Mouse (Mus musculus): ENCODE results near the gene Nrde2. TPM values are rescaled to one million over a fixed set of nuclear protein-coding genes. Genes with fewer than 3 reads are reported as not detected.
A peak's percentile ranks its signal among the peaks of the same experiment; 100 is the strongest.

Nrde2 gene
- 14.1 TPM in 2 replicates for polyA plus RNA-seq (2015; fragmentation: Nextera tagmentation; extraction: Ambion mirVana)

DNA sequence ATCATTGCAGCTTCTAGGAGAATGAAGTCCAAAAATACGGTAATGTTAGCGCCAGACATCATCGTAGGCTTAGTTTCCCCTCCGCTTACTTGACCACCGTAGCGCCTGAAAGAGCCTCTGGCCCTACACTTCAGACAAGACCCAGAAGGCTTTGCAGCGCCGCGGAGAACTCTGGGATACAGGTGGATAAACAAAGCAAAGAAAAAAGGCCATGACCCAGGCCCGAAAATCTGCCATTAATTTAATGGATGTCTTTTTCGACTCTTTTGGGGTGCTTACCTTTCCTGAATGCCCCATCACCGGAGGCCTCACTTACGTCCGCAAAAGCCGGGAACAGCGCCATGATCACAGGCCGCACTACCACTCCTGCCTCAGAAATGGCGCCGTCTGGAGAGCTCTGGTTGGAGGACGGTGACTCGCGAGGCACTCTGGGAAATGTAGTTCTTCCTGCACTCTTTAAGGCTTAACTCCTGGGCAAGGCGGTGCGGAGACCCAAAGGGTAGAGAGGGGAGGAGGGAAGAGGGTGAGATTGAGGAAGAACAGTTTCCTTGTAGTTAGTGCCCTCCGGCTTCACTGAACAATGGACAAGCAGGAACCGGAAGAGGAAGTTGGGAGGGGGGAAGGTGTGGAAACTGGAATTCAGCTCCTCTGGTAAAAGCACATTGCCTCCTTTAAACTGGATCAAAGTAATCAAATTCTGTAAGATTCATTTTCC lies at the start of gene Nrde2:
TSS of gene Nrde2 (minus strand) at position 393 of the 715 bp plus-strand sequence.
- Histone ChIP-seq H3K4me2 (replicated peaks) (peak within 1 kb of the TSS; percentile 60), H3K9me3 (replicated peaks) (no peaks in the 10 kb centered on the region), H3K4me1 (0 out of 2 replicates have a peak, but pooled peaks cover 8% of the 10 kb centered on the region), H3K36me3 (no peaks in the 10 kb centered on the region; the same call in 1 of the 2 replicates), H3K27me3 (no peaks in the 10 kb centered on the region), H3K27ac (replicated peaks) (peak within 1 kb of the TSS; percentile 69), H3K9ac (peak within 1 kb of the TSS; percentile 35), H3K4me3 (replicated peaks) (peak within 1 kb of the TSS; percentile 57)
- ATAC-seq (ENCODE audit: insufficient number of reproducible peaks, low FRiP score, low TSS enrichment, low read depth) = peak; percentile 98
- WGBS = under 1% methylated on average over 26 of the region's 26 CpGs

DNA sequence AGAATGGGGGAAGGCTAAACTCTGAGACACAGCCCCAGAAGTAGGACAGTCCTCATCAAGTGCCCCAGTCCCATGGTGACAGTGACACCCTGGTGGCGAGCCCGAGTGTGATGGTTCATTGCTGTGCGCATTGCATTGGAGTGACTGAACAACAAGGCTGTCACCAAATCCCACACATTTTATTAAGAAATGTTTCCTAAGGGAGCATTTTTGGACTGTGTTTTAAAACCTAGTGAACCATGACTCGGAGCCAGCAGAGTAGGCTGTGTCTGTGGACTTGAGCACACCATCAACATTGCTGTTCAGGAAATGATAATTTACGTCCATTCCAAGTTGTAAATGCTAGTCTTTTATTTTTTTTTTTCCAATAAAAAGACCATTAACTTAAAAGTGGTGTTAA lies 47.5 kb upstream of the Nrde2 start:
- Histone ChIP-seq H3K36me3 (peaks cover 68% of the 10 kb centered on the region), H3K4me1 (peaks cover 37% of the 10 kb centered on the region), H3K4me2 (replicated peaks) (no peak overlapping the region), H3K9ac (no peak overlapping the region), H3K9me3 (replicated peaks) (no peaks in the 10 kb centered on the region), H3K4me3 (replicated peaks) (no peak overlapping the region), H3K27ac (replicated peaks) (no peak overlapping the region), H3K27me3 (no peaks in the 10 kb centered on the region)
- no peak for ATAC-seq (ENCODE audit: insufficient number of reproducible peaks, low FRiP score, low TSS enrichment, low read depth)
- WGBS = 89% methylated on average over 5 of the region's 5 CpGs

DNA sequence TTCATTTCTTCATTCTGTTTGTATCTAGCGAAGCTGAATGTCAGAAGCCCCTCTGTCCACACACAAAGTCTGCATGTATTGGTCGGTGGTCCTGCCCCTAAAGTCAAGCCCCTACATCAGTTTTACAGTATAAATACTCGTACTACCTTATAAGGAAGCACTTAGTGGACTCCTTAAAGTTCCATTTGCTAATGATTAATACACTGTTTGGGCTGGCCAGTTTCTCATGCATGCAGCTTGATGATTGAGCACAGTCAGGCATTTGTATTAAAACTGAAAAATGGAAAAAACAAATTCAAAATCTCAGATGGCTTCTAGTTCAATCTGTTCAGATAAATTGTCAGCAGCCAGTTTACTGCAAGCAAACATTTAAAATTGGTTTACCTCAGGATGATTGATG lies 47.1 kb upstream of the Nrde2 start:
- H3K4me1 ChIP-seq = peaks cover 38% of the 10 kb centered on the region
- no peak for ATAC-seq (ENCODE audit: insufficient number of reproducible peaks, low FRiP score, low TSS enrichment, low read depth)
- H3K4me3 ChIP-seq (replicated peaks) = no peak overlapping the region
- H3K27ac ChIP-seq (replicated peaks) = no peak overlapping the region
- no peak overlapping the region for H3K9ac ChIP-seq
- no peaks in the 10 kb centered on the region for H3K27me3 ChIP-seq
- H3K4me2 ChIP-seq (replicated peaks) = no peak overlapping the region
- H3K36me3 ChIP-seq = peaks cover 68% of the 10 kb centered on the region
- 86% methylated on average over 3 of the region's 3 CpGs for WGBS
- H3K9me3 ChIP-seq (replicated peaks) = no peaks in the 10 kb centered on the region

DNA sequence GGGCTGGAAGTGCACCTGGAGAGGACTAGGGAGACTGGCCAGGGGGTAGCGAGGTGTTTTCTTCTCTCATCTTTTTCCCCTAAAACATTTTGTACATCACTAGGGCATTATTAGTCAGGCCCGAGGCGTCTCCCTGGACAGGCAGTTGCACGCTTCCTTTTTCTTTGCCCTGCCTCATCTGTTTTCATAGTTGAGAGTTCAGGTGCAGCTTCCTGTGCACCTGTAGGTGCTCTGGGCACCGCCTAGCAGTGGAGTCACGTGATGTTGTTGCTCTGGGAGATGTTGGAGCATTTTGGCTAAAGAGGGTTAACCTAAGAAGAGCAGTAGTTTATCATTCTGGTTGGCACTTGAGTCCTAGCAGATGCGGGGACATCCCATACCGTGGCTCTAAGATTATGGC lies 45.7 kb upstream of the Nrde2 start:
- Histone ChIP-seq H3K27ac (replicated peaks) (no peak overlapping the region), H3K9ac (no peak overlapping the region), H3K4me2 (replicated peaks) (no peak overlapping the region), H3K4me1 (peaks cover 29% of the 10 kb centered on the region), H3K36me3 (peaks cover 68% of the 10 kb centered on the region), H3K27me3 (no peaks in the 10 kb centered on the region), H3K9me3 (replicated peaks) (no peaks in the 10 kb centered on the region), H3K4me3 (replicated peaks) (no peak overlapping the region)
- no peak for ATAC-seq (ENCODE audit: insufficient number of reproducible peaks, low FRiP score, low TSS enrichment, low read depth)
- 90% methylated on average over 8 of the region's 8 CpGs for WGBS

DNA sequence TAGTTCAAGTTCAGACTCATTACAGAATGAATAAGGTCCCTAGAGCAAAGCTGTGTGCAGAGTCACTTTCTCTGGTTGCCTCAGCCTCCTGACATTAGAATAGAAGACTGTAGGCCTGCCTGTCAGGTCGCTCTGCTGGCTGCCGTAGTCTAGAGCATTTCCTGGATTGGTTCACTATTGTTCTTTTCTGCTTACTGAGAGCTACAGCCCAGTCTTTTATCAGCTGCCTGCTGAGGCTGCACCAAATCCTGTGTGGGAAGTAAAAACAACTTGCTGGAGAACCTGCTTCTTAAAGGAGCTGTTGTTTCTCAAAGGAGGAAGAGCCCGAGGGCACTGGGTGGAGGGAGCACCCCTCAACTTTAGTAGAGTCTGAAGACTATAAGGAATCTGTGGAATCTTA lies 44.3 kb upstream of the Nrde2 start:
- Histone ChIP-seq H3K27me3 (no peaks in the 10 kb centered on the region), H3K9ac (no peak overlapping the region), H3K4me3 (replicated peaks) (no peak overlapping the region), H3K9me3 (replicated peaks) (no peaks in the 10 kb centered on the region), H3K4me2 (replicated peaks) (no peak overlapping the region), H3K36me3 (peaks cover 56% of the 10 kb centered on the region), H3K4me1 (peaks cover 27% of the 10 kb centered on the region), H3K27ac (replicated peaks) (no peak overlapping the region)
- 24% methylated on average over 3 of the region's 3 CpGs for WGBS
- no peak for ATAC-seq (ENCODE audit: insufficient number of reproducible peaks, low FRiP score, low TSS enrichment, low read depth)

DNA sequence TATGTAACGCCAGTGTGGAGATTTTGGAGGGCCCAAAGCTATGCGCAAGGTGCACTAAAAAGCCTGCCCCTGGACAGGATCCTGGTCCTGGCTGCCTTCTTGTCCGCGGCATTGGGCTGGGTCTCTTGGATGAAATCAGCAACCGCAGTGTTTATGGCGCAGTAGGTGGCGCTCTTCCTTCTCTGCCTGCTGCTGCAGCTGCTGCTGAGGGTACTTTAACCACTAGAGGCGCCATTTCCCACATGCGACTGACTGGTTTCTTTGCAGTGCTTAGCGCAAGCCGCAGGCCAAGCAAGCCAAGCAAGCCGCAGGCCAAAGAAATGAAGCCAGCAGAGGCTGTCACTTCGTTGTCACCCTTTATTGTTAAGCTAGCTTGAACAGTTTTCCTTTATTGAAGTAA lies 42.4 kb upstream of the Nrde2 start:
- Histone ChIP-seq H3K4me1 (peaks cover 27% of the 10 kb centered on the region), H3K9me3 (replicated peaks) (no peaks in the 10 kb centered on the region), H3K27me3 (no peaks in the 10 kb centered on the region), H3K27ac (replicated peaks) (no peak overlapping the region), H3K9ac (no peak overlapping the region), H3K36me3 (peaks cover 37% of the 10 kb centered on the region), H3K4me3 (replicated peaks) (peak overlapping the region; percentile 95), H3K4me2 (replicated peaks) (peak overlapping the region; percentile 86)
- WGBS = 1% methylated on average over 13 of the region's 13 CpGs
- ATAC-seq (ENCODE audit: insufficient number of reproducible peaks, low FRiP score, low TSS enrichment, low read depth) = no peak

DNA sequence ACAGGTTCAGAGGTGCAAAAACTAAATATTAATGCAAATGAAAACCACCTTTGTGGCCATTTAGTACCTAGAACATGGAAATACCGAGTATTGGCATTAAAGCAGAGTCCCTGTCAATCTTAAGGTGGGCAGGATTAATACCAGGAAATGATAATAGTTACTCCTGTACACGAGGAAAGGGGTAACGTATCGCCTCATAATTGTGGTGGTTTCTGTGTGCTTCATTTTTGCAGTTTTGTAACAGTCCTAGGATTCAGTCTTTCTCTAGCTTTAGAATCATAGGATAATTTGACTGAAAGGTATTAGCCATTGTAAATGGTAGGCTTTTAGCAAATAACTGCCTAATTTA lies 41.9 kb upstream of the Nrde2 start:
- Histone ChIP-seq H3K9ac (peak overlapping the region; percentile 91; the same call in 1 of the 2 replicates), H3K4me2 (replicated peaks) (peak overlapping the region; percentile 86), H3K4me1 (peaks cover 27% of the 10 kb centered on the region), H3K4me3 (replicated peaks) (peak overlapping the region; percentile 95), H3K9me3 (replicated peaks) (no peaks in the 10 kb centered on the region), H3K27ac (replicated peaks) (peak overlapping the region; percentile 92; the same call in 1 of the 2 replicates), H3K36me3 (peaks cover 32% of the 10 kb centered on the region), H3K27me3 (no peaks in the 10 kb centered on the region)
- no peak for ATAC-seq (ENCODE audit: insufficient number of reproducible peaks, low FRiP score, low TSS enrichment, low read depth)
- WGBS = 30% methylated on average over 4 of the region's 4 CpGs

DNA sequence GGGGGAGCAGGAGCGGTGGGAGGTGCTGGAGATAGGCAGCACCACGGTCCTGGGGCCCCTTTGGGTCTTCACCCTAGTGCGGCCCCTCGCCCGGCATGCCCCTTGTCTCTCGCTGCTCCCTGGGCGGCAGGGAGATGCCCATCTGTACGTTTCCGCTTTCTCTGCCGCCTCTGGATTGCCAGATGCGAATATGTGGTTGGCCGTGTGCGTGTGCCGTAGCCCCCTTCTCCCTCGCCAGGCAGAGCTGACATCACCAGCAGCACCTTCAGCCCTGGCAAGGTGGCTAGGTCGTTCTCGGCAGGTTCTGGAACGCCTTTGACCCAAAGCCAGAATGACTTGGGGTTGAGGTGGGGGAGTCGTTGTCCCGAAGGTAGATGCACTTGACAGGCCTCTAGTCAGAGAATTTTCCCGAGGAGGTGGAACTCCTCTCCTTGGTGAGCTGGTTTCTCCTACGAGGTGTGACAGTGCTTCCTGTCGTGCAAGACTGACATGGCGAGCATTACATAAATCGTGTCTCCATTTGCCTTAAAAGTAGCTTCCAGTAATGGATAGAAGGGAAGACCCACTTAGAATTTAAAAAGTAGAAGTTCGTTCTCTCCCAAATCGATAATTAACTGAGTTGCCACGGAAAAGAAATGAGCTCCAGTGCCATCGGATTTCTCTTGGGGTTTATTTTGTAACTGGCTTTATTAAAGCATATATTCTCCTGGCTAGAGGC lies 41.4 kb upstream of the Nrde2 start:
- peak; percentile 2; the same call in 1 of the 2 replicates for ATAC-seq (ENCODE audit: insufficient number of reproducible peaks, low FRiP score, low TSS enrichment, low read depth)
- Histone ChIP-seq H3K36me3 (peaks cover 26% of the 10 kb centered on the region), H3K4me1 (peaks cover 27% of the 10 kb centered on the region), H3K27ac (replicated peaks) (peak overlapping the region; percentile 92), H3K4me2 (replicated peaks) (peak overlapping the region; percentile 86), H3K27me3 (no peaks in the 10 kb centered on the region), H3K9me3 (replicated peaks) (no peaks in the 10 kb centered on the region), H3K4me3 (replicated peaks) (peak overlapping the region; percentile 95), H3K9ac (peak overlapping the region; percentile 91)
- 6% methylated on average over 29 of the region's 29 CpGs for WGBS

DNA sequence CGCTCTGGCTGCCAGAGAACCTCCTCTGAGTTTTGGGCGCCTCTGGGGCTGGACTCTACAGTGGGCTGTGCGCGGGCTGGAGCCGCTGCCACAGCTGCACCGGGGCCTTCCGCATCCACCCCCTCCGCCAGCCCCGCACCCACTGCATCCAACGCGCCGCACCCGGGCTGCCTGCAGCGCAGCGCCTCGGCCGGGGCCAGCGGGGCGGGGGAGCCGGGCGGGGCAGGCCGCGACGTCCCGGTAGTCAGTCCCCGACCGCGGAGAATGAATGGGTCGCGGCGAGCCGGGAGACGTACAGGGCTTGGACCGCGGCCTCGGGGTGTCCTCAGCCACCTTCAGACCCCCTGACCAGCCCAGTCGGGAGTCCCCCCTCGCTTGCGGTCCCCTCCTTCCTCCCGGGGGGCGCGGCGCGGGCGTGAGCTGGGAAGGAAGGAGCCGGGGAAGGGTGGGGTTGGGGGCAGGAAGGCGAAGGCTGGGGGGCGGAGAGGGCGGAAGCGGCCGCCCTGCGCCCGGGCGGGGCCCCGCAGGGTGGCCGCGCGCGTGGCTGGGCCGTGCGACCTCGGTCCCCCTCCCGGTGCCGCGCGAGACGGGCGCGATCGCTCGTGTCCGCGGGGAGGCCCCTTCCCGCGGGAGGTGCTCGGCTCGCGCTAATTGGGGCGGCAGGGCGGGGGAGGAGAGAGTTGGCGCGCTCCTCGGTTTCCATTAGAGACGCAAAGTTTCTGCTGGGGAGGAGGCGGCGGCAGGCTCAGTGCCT lies 40.6 kb upstream of the Nrde2 start:
- peaks cover 19% of the 10 kb centered on the region for H3K36me3 ChIP-seq
- no peaks in the 10 kb centered on the region for H3K27me3 ChIP-seq
- ATAC-seq (ENCODE audit: insufficient number of reproducible peaks, low FRiP score, low TSS enrichment, low read depth) = peak; percentile 79
- peak overlapping the region; percentile 91 for H3K9ac ChIP-seq
- WGBS = under 1% methylated on average over 76 of the region's 86 CpGs
- H3K27ac ChIP-seq (replicated peaks) = peak overlapping the region; percentile 92
- peak overlapping the region; percentile 86 for H3K4me2 ChIP-seq (replicated peaks)
- H3K9me3 ChIP-seq (replicated peaks) = no peaks in the 10 kb centered on the region
- H3K4me1 ChIP-seq = peaks cover 27% of the 10 kb centered on the region
- H3K4me3 ChIP-seq (replicated peaks) = peak overlapping the region; percentile 95

DNA sequence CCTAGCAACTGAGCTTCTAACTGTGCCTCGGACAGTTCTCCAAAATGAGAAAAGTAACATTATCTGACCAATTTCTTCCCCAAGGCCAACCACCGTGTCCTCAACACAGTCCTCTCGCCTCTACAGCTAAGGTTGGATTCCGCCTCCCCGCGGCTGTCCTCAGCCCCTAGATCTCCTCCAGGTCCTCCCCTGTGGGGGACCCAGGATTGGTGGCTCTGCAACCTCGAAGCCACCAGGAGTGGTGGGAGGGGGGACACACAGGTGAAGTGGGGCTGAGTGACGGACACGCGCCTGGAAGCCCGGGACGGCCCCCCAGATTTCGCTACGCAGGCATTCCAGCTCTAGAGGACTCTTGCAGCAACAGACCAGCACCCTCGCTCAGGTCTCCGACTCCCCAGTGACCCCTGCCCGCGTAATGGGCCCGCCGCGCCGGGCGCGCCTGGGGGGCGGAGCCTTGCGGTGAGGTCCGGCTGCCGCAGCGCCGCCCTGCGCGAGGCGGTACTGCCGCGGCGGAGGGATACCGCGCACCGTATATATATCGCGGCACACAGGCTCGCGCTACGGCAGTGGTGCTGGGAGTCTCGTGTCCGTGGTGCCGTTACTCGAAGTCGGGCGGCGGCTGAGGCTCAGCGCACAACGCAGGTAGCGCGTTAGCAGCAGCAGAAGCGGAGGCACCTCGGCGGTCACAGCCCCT lies 39.7 kb upstream of the Nrde2 start, which contains the start of gene Calm1:
TSS of gene Calm1 (plus strand) at position 469 of the 694 bp plus-strand sequence.
- Histone ChIP-seq H3K4me3 (replicated peaks) (peak within 1 kb of the TSS; percentile 95), H3K4me2 (replicated peaks) (peak within 1 kb of the TSS; percentile 86), H3K9me3 (replicated peaks) (no peaks in the 10 kb centered on the region), H3K4me1 (peaks cover 27% of the 10 kb centered on the region), H3K27ac (replicated peaks) (peak within 1 kb of the TSS; percentile 92), H3K9ac (peak within 1 kb of the TSS; percentile 91), H3K36me3 (peaks cover 10% of the 10 kb centered on the region), H3K27me3 (no peaks in the 10 kb centered on the region)
- WGBS = under 1% methylated on average over 58 of the region's 58 CpGs
- ATAC-seq (ENCODE audit: insufficient number of reproducible peaks, low FRiP score, low TSS enrichment, low read depth) = peak; percentile 89

Measured in embryonic facial prominence, embryonic 15.5 days (tissue).